In genomic region chr1:85071690-85072089, GRCm38 (mm10) we compare ENCODE assay signal across 11 mouse cellular contexts. TPM values are rescaled to one million over a fixed set of nuclear protein-coding genes. Genes with fewer than 3 reads are reported as not detected.
A peak's percentile ranks its signal among the peaks of the same experiment; 100 is the strongest.
DNase-seq lines count a peak whose midpoint lies in the region; ATAC-seq and TF ChIP-seq lines count a peak whose summit lies in the region.
"Not testable (repeated sequence)": the region's sequence is repeated elsewhere in the genome, so short reads cannot be mapped to it uniquely, and the experiment has no call there.
"Had no signal": no experiment of that assay in that cellular context is flagged by ENCODE, and none has a peak within 500 bp of the region (broad histone marks: within the 10 kb centered on the region; RNA-seq: fewer than 3 reads in every experiment).

No protein-coding gene starts in this region.

- not testable (repeated sequence) for H3K36me3 ChIP-seq in heart, embryonic 10.5 days; liver, postnatal 0 days (replicated peaks; ENCODE audit: insufficient read depth, low read length); lung, postnatal 0 days (ENCODE audit: insufficient read depth, low read length)

- WGBS in heart, embryonic 10.5 days: 60% methylated on average over 3 of the region's 3 CpGs
- WGBS in liver, postnatal 0 days (ENCODE audit: insufficient replicate concordance): 43% methylated on average over 3 of the region's 3 CpGs
- 43% methylated on average over 3 of the region's 3 CpGs for WGBS in lung, postnatal 0 days

- DNase-seq in heart, adult 11 months: peak; percentile 94
- peak; percentile 42 for DNase-seq in heart, embryonic 10.5 days (ENCODE audit: low spot score)
- DNase-seq in liver, postnatal 0 days: peak; percentile 8
- peak; percentile 2 for DNase-seq in lung, postnatal 0 days (ENCODE audit: low spot score)

- not testable (repeated sequence) for ATAC-seq in liver, postnatal 0 days; lung, postnatal 0 days

- not testable (repeated sequence) for H3K27ac ChIP-seq in heart, embryonic 10.5 days; liver, postnatal 0 days (ENCODE audit: low read depth); lung, postnatal 0 days (ENCODE audit: low read length)

- not testable (repeated sequence) for TF ChIP-seq CTCF in liver, postnatal 0 days (IDR thresholded peaks at IDR 0.05; ENCODE audit: low read depth); lung, postnatal 0 days (IDR thresholded peaks at IDR 0.05)

- H3K4me3 ChIP-seq in heart, embryonic 10.5 days; liver, postnatal 0 days (ENCODE audit: low read depth, low read length); lung, postnatal 0 days (ENCODE audit: low read depth, low read length): not testable (repeated sequence)

- not testable (repeated sequence) for H3K9me3 ChIP-seq in heart, embryonic 10.5 days; liver, postnatal 0 days (ENCODE audit: low read length); lung, postnatal 0 days (ENCODE audit: low read length)

- not testable (repeated sequence) for H3K4me1 ChIP-seq in heart, embryonic 10.5 days; liver, postnatal 0 days (ENCODE audit: insufficient read depth); lung, postnatal 0 days (ENCODE audit: insufficient read depth, low read depth, low read length)

- H3K9ac ChIP-seq in liver, postnatal 0 days (replicated peaks); lung, postnatal 0 days (replicated peaks; ENCODE audit: low read depth): not testable (repeated sequence)

- not testable (repeated sequence) for H3K27me3 ChIP-seq in heart, embryonic 10.5 days (ENCODE audit: insufficient read depth, poor library complexity, severe bottlenecking); liver, postnatal 0 days (ENCODE audit: insufficient read depth, low read length); lung, postnatal 0 days (replicated peaks; ENCODE audit: insufficient read depth, low read length)

- not testable (repeated sequence) for TF ChIP-seq EP300 in liver, postnatal 0 days (IDR thresholded peaks at IDR 0.05; ENCODE audit: low read depth); lung, postnatal 0 days (IDR thresholded peaks at IDR 0.05)

- H3K4me2 ChIP-seq in liver, postnatal 0 days (ENCODE audit: low read depth, low read length); lung, postnatal 0 days (replicated peaks; ENCODE audit: low read depth, low read length): not testable (repeated sequence)

RNA-seq across cellular contexts. Expression of gene Gm10553, which starts 28.3 kb away (rescaled TPM):
- polyA plus RNA-seq in heart, embryonic 10.5 days (2016; fragmentation: Nextera tagmentation; extraction: Ambion mirVana): not detected in 2 replicates
- polyA plus RNA-seq in liver, postnatal 0 days (2015; fragmentation: Nextera tagmentation; extraction: Ambion mirVana): not detected in 2 replicates
- polyA plus RNA-seq in lung, postnatal 0 days (2015; fragmentation: Nextera tagmentation; extraction: Ambion mirVana): not detected in 2 replicates
- polyA plus RNA-seq: activated CD4-positive, CD25-positive, alpha-beta regulatory T cell, adult 4 months; adrenal gland, adult 2 months; brain, embryonic 14.5 days; C2C12; CD4-positive, CD25-positive, alpha-beta regulatory T cell, adult 4 months; G1E; Patski had no signal

RNA-seq across cellular contexts. Expression of gene A530032D15Rik, which starts 38.0 kb away (rescaled TPM):
- polyA plus RNA-seq in heart, embryonic 10.5 days (2016; fragmentation: Nextera tagmentation; extraction: Ambion mirVana): not detected in 2 replicates
- 0.15 and 0.23 TPM in 2 replicates for polyA plus RNA-seq in liver, postnatal 0 days (2015; fragmentation: Nextera tagmentation; extraction: Ambion mirVana)
- polyA plus RNA-seq in lung, postnatal 0 days (2015; fragmentation: Nextera tagmentation; extraction: Ambion mirVana): 0.11 and 0.20 TPM in 2 replicates
- polyA plus RNA-seq: adrenal gland, adult 2 months; brain, embryonic 14.5 days; C2C12; G1E had no signal

Comparison
In these comparisons a context has a peak if more than half of its experiments do, and no peak if none do; other contexts are left out.
1. DNase-seq: peak in every context shown above with its lines; median percentile 94 in heart, adult 11 months; 42 in heart, embryonic 10.5 days; 8 in liver, postnatal 0 days; 2 in lung, postnatal 0 days.